Mouse (Mus musculus) olfactory bulb, adult 2 months (tissue): ENCODE measurements around the gene Akap6. TPM values are rescaled to one million over a fixed set of nuclear protein-coding genes. Genes with fewer than 3 reads are reported as not detected.

Source experiments
- H3K27ac ChIP-seq: fragments of 200-500 bp; 2 replicates; pipeline ENCODE4 v1.5.1; 2012; ENCODE audit warnings: low read depth, low read length; ENCODE audit not compliant: insufficient read depth
- H3K4me1 ChIP-seq: fragments of 200-500 bp; 2 replicates; pipeline ENCODE4 v1.6.1; 2012; ENCODE audit warnings: low read length; ENCODE audit not compliant: control insufficient read depth, insufficient read depth
- H3K4me3 ChIP-seq: fragments of 200-500 bp; 2 replicates; pipeline ENCODE4 v1.5.1; 2012; ENCODE audit warnings: mild to moderate bottlenecking, low read depth, low read length, moderate library complexity; ENCODE audit not compliant: insufficient read depth
- CTCF ChIP-seq: fragments of 200-500 bp; IDR thresholded peaks from 2 replicates; pipeline ENCODE4 v1.5.1; 2012; ENCODE audit warnings: low read depth, mild to moderate bottlenecking, low read length, moderate library complexity; ENCODE audit not compliant: insufficient read depth
- POLR2A ChIP-seq: fragments of 200-500 bp; IDR thresholded peaks from 2 replicates; pipeline ENCODE4 v1.6.1; 2012; ENCODE audit warnings: mild to moderate bottlenecking, low read depth, low read length, moderate library complexity; ENCODE audit not compliant: insufficient read depth
- WGBS: fragments of 180-500 bp; shearing (Covaris S2); methylation state at CpG from one replicate; pipeline ENCODE4 v1.1.7; 2018; 5-methylcytosine and 5-hydroxymethylcytosine counted together
- polyA plus RNA-seq: library from polyadenylated mRNA; stranded (reverse); fragments of >200 nt; gene quantifications from 2 replicates; pipeline ENCODE4 v1.2.4, GENCODE M21; 2012; ENCODE audit warnings: low replicate concordance; ENCODE audit not compliant: missing spikeins, insufficient read depth, insufficient read length

Gene Akap6
- not detected in 2 replicates for polyA plus RNA-seq

GRCm38 (mm10) chr12:52699146-52699545 lies at the start of gene Akap6:
TSS of gene Akap6 (plus strand) at chr12:52699383.
- H3K4me1 ChIP-seq = peaks cover 2% of the 10 kb centered on the region
- H3K27ac ChIP-seq = peak within 1 kb of the TSS; percentile 82
- peak within 1 kb of the TSS; percentile 79 for H3K4me3 ChIP-seq
- 8% methylated on average over 6 of the region's 6 CpGs for WGBS
- no peak for TF ChIP-seq CTCF
- TF ChIP-seq POLR2A = no peak

DNA sequence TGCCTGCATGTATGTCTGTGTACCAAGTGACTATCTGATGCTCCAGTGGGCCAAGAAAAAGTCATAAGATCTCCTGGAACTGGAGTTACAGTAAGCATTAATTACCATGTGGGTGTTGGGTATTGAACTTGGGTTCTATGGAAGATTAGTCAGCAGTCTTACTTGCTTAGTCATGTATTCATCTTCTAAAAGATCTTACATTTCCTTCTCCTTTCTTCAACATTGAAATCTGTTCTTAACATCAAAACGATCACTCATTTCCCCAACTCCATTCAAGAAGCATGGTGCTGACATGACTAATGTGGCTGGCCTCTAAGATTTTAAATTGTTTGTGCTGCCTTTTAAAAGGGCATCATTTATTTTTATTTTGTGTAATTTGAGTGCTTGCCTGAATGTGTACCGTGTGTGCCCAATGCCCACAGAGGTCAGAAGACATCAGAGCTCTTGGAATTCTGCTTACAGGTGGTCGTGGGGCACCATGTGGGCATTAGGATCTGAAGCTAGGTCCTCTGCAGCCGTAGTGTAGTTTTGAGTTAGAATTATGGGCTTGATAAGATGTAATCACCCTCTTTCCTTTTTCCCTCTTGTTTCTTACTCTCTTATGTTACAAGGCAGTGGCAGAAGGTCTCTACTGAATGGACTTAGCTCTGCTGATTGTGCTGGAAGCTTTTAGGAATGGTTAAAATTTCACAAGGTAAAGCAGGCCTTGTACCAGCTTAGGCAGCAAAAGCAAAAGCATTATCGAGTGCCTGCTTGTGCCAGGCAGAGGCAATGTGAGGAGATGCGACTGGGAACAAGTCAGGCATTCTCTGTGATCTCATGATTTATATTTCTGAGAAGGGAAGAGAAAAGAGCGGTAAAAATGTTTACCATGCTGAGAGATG lies 36.0 kb upstream of the Akap6 start:
- Histone ChIP-seq H3K4me3 (no peak overlapping the region), H3K4me1 (no peaks in the 10 kb centered on the region), H3K27ac (no peak overlapping the region)
- WGBS = 87% methylated on average over 7 of the region's 7 CpGs
- TF ChIP-seq POLR2A = no peak
- TF ChIP-seq CTCF = no peak

DNA sequence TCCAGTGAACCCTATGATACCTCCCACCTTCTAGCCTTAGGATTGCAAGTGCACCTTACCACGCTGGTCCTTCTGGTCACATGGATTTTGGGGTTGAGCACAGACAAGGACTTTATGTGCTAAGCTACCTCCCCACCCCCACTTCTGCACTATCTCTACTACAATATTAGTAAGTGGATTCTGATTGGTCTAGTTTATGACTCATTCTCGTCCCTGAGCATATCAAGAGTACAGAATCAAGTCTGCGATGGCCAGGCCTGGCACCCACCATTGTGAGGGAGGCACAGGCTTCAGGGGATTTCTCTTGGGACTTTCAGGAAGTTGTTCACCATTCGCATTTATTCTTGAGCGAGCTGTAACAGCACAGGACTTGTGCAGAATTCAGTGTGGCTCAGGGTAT lies 34.2 kb upstream of the Akap6 start:
- H3K27ac ChIP-seq = no peak overlapping the region
- 88% methylated on average over 5 of the region's 5 CpGs for WGBS
- no peaks in the 10 kb centered on the region for H3K4me1 ChIP-seq
- no peak for TF ChIP-seq POLR2A
- no peak for TF ChIP-seq CTCF
- no peak overlapping the region for H3K4me3 ChIP-seq

- 24% methylated on average over 7 of the region's 7 CpGs for WGBS
- H3K27ac ChIP-seq = no peak overlapping the region
These were observed 27.7 kb upstream of the Akap6 start for GRCm38 (mm10) chr12:52671436-52671835.

DNA sequence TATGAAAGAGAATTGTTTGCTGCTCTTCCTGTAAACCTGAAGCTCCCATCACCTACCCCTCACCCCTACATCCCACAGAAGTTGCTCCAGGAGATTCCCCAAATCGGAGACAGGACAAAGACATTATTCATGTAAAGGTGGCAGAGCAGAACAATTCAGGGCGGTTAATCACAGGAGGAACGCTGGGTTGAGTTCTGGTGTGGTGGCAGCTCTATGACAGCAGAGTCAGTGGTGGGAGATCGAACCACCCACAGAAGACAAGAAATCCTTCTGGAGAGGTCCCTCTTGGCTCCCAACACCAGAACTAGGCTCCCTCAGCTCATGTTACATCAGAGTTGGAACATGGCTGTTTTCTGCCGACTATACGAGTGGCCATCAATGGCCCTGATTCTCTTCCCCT lies 27.2 kb upstream of the Akap6 start:
- no peak overlapping the region for H3K27ac ChIP-seq
- 63% methylated on average over 6 of the region's 6 CpGs for WGBS

More at GRCm38 (mm10) chr12:52671436-52671835, 27.7 kb upstream of the Akap6 start:
- Histone ChIP-seq H3K4me1 (no peaks in the 10 kb centered on the region), H3K4me3 (no peak overlapping the region)
- TF ChIP-seq CTCF = no peak
- TF ChIP-seq POLR2A = no peak

GRCm38 (mm10) chr12:52673361-52673960 lies 25.7 kb upstream of the Akap6 start:
- Histone ChIP-seq H3K4me1 (no peaks in the 10 kb centered on the region), H3K27ac (no peak overlapping the region), H3K4me3 (no peak overlapping the region)
- 79% methylated on average over 6 of the region's 6 CpGs for WGBS
- TF ChIP-seq CTCF (no peak), POLR2A (no peak)

More for the DNA sequence above, 27.2 kb upstream of the Akap6 start:
- Histone ChIP-seq H3K4me3 (no peak overlapping the region), H3K4me1 (no peaks in the 10 kb centered on the region)
- TF ChIP-seq POLR2A = no peak
- no peak for TF ChIP-seq CTCF

DNA sequence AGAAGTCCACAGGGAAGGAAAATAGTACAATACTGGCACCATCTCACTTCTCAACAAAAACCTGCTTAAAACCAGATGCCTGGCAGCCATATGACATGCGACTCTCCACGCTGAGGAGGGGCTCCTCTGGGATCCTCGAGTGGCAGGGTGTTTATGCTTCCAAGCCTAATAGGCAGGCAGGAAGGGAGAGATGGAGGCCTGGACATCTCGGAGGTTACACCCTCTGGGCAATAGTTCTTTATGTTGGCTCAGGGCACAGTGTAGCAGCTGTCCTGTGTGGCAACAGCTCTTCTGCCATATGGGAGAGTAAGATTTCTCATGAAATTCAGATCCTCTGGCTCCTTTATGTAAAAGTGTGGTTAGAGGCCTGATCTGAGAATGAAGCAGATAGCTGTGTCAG lies 24.2 kb upstream of the Akap6 start:
- no peaks in the 10 kb centered on the region for H3K4me1 ChIP-seq
- H3K27ac ChIP-seq = no peak overlapping the region
- no peak overlapping the region for H3K4me3 ChIP-seq
- TF ChIP-seq POLR2A (no peak), CTCF (no peak)
- WGBS = 67% methylated on average over 4 of the region's 4 CpGs

DNA sequence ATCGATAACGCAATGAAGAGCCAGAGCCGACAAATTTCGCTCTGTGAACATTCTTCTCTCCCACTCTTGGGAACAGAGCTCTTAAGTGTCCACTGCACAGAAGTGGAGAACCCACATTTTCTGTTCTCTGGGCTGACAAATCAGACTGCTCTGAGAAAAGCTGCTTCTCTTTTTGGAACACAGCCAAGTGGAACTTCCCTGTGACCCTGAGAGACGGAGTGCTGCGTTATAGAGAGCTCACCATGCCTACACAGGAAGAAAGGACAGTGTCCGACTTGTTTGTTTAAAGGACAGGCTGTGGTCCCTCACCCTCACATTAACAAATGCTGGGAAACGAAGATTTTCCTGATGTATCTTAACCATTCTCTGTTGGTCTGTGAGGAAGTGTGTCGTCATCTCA lies 11.8 kb upstream of the Akap6 start:
- 63% methylated on average over 9 of the region's 9 CpGs for WGBS
- no peak for TF ChIP-seq CTCF
- no peak for TF ChIP-seq POLR2A
- no peaks in the 10 kb centered on the region for H3K4me1 ChIP-seq
- no peak overlapping the region for H3K4me3 ChIP-seq
- H3K27ac ChIP-seq = no peak overlapping the region

DNA sequence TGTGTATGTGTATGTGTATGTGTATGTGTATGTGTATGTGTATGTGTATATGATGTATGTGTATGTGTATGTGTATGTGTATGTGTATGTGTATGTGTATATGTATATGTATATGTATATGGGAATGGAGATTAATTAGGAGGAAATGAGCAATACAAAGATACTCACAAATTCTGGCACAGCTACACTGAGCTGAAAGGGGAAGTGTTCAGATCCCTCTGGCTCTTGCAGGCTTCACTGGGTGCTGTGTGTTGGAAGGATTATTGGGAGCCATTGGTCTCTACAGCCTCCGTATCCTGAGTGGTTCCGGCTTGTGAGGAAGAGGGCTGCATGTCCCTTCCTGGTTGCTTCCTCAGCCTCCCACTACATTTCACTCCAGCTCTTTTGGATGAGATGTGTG lies 10.5 kb upstream of the Akap6 start:
- no peak overlapping the region for H3K4me3 ChIP-seq
- no peak overlapping the region for H3K27ac ChIP-seq
- no peak for TF ChIP-seq CTCF
- H3K4me1 ChIP-seq = no peaks in the 10 kb centered on the region
- WGBS = 98% methylated on average over 2 of the region's 2 CpGs
